Mouse (Mus musculus) brain, embryonic 14.5 days (tissue): ENCODE data around the gene Nob1.

ENCODE experiments used
- CTCF ChIP-seq: fragments of 200-500 bp; IDR thresholded peaks from 2 replicates; pipeline ENCODE4 v1.5.1; 2012; ENCODE audit warnings: inconsistent platforms, mild to moderate bottlenecking, moderate library complexity, borderline replicate concordance; ENCODE audit not compliant: insufficient read depth, insufficient read length; ENCODE audit errors: extremely low read depth
- POLR2A ChIP-seq: fragments of 200-500 bp; IDR thresholded peaks from 2 replicates; pipeline ENCODE4 v1.6.1; 2012; ENCODE audit warnings: mild to moderate bottlenecking, inconsistent platforms, borderline replicate concordance; ENCODE audit not compliant: poor library complexity, insufficient read depth, insufficient read length, severe bottlenecking; ENCODE audit errors: extremely low read depth

DNA sequence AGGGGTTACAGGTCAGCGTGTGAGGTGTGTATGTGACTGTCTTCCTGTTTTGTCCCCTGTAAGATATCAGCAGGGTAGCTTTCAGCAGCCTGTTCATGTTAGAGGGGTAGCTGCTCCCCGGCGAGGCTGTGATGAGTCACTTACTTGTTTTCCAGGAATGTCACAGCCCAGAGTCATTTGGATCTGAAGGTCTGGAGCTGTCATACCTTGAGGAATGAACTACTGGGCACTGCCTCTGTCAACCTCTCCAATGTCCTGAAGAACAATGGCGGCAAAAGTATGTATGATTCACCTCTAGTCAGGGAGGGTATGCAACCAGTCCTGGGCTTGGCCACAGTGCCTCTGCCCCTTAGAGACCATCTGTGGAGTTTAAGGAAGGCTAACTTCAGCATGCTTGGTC, 32.9 kb upstream of the Nob1 start:
- TF ChIP-seq CTCF (no peak), POLR2A (no peak)
